Mouse (Mus musculus): ENCODE measurements around the gene Tbc1d22a. TPM values are rescaled to one million over a fixed set of nuclear protein-coding genes. Genes with fewer than 3 reads are reported as not detected.

Gene Tbc1d22a
- 10.8 and 11.7 TPM in 2 replicates for polyA plus RNA-seq (2014; fragmentation: Nextera tagmentation; extraction: Ambion mirVana)

DNA sequence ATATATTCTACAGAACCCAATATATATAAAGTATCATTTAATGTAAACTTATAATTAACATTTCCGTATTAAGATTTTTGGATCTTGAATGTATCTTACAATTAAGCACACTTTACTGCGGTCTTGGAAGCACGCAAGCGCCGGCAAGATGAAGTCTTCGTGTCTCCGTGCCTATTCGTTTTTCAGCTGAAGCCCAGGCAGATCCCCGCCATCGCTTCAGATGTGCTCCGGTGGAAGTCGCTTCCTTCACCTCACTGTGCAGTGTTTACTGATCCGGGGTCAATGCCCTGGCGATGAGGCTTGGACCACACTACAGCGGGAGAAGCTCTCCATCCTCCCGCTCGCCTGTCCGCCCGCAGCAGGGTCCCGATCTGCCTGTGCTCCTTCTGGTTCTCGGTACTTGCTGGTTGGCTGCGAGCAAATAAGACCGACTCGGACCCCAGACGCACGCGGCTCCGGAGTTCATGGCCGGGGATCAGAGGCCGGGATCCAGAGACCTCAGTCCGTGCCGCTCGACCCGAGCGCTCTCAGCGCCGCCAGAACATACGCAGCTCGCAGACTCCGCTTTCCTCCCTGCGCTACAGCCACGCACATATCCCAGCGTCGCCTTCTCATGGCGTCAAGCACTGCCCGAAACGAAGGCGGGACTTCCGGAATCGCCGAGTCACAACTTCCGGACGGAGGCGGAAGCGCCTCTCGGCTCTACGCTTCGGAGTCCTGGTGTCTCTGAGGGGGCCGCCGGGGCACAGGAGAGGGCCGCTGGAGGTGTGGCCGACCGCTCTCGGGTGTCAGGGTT is at the start of gene Tbc1d22a:
Gene Tbc1d22a (plus strand): TSS at position 707 of the 796 bp plus-strand sequence.
- Histone ChIP-seq H3K9me3 (ENCODE audit: control insufficient read depth, low read length) (no peaks in the 10 kb centered on the region), H3K36me3 (ENCODE audit: control insufficient read depth, insufficient read depth, low read length) (no peaks in the 10 kb centered on the region), H3K4me2 (peak within 1 kb of the TSS; percentile 90), H3K4me1 (replicated peaks; ENCODE audit: control insufficient read depth, insufficient read depth, low read length) (peaks cover 12% of the 10 kb centered on the region; the same call in 1 of the 2 replicates), H3K27me3 (replicated peaks; ENCODE audit: control insufficient read depth, insufficient read depth, low read length) (no peaks in the 10 kb centered on the region), H3K9ac (ENCODE audit: low read depth, low read length) (peak within 1 kb of the TSS; percentile 89), H3K4me3 (ENCODE audit: low read depth, low read length) (peak within 1 kb of the TSS; percentile 93), H3K27ac (ENCODE audit: low read depth, low read length) (peak within 1 kb of the TSS; percentile 87)
- DNase-seq (ENCODE audit: low spot score): peak; percentile 93
- ATAC-seq (replicated peaks; ENCODE audit: low FRiP score): peak; percentile 93
- WGBS: under 1% methylated on average over 64 of the region's 64 CpGs

GRCm38 (mm10) chr15:86164718-86165345 is 49.4 kb upstream of the Tbc1d22a start:
- H3K9ac ChIP-seq (ENCODE audit: low read depth, low read length): no peak overlapping the region
- H3K27me3 ChIP-seq (replicated peaks; ENCODE audit: control insufficient read depth, insufficient read depth, low read length): no peaks in the 10 kb centered on the region
- no peaks in the 10 kb centered on the region for H3K9me3 ChIP-seq (ENCODE audit: control insufficient read depth, low read length)
- H3K4me2 ChIP-seq: no peak overlapping the region
- DNase-seq (ENCODE audit: low spot score) (no peak), ATAC-seq (replicated peaks; ENCODE audit: low FRiP score) (no peak)
- 81% methylated on average over 21 of the region's 21 CpGs for WGBS
- H3K27ac ChIP-seq (ENCODE audit: low read depth, low read length): no peak overlapping the region
- H3K4me1 ChIP-seq (replicated peaks; ENCODE audit: control insufficient read depth, insufficient read depth, low read length): 0 out of 2 replicates have a peak, but pooled peaks cover 3% of the 10 kb centered on the region
- no peak overlapping the region for H3K4me3 ChIP-seq (ENCODE audit: low read depth, low read length)
- no peaks in the 10 kb centered on the region for H3K36me3 ChIP-seq (ENCODE audit: control insufficient read depth, insufficient read depth, low read length)

GRCm38 (mm10) chr15:86165811-86166590 is 48.3 kb upstream of the Tbc1d22a start:
- Histone ChIP-seq H3K27ac (ENCODE audit: low read depth, low read length) (no peak overlapping the region), H3K4me1 (replicated peaks; ENCODE audit: control insufficient read depth, insufficient read depth, low read length) (0 out of 2 replicates have a peak, but pooled peaks cover 2% of the 10 kb centered on the region), H3K9ac (ENCODE audit: low read depth, low read length) (no peak overlapping the region), H3K36me3 (ENCODE audit: control insufficient read depth, insufficient read depth, low read length) (no peaks in the 10 kb centered on the region), H3K4me3 (ENCODE audit: low read depth, low read length) (no peak overlapping the region), H3K4me2 (no peak overlapping the region), H3K27me3 (replicated peaks; ENCODE audit: control insufficient read depth, insufficient read depth, low read length) (no peaks in the 10 kb centered on the region), H3K9me3 (ENCODE audit: control insufficient read depth, low read length) (no peaks in the 10 kb centered on the region)
- DNase-seq (ENCODE audit: low spot score) (no peak), ATAC-seq (replicated peaks; ENCODE audit: low FRiP score) (no peak)
- WGBS: 83% methylated on average over 24 of the region's 24 CpGs

DNA sequence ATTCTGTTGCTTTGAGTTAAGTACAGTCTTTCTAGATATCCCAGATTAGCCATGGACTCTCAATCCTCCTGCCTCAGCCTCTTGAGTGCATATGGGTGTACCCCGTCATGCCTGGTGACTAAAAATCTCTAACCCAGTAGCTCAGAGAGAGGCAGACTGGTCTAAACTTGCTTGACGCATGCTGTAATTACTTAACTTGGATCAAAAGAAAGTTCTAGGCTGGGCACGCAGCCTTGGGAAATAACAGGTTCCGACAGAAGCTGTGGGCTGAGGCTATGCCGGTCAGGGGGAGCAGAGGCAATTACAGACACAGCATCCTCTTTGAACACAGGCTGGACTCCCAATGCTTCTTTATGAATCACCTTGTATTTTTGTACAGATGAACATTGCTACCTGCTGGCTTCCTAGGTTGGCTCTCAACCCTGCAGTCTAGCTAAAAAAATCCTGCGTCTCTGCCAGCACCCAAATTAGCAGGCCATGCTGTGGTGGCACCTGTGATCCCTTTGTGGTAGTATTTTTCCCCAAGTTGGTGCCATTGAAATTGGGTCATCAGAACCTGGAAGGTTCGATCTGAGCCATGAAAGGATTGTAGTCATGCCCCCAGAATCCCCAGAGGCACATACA is 47.1 kb upstream of the Tbc1d22a start:
- ATAC-seq (replicated peaks; ENCODE audit: low FRiP score): no peak
- 89% methylated on average over 7 of the region's 7 CpGs for WGBS
- no peak overlapping the region for H3K4me3 ChIP-seq (ENCODE audit: low read depth, low read length)

DNA sequence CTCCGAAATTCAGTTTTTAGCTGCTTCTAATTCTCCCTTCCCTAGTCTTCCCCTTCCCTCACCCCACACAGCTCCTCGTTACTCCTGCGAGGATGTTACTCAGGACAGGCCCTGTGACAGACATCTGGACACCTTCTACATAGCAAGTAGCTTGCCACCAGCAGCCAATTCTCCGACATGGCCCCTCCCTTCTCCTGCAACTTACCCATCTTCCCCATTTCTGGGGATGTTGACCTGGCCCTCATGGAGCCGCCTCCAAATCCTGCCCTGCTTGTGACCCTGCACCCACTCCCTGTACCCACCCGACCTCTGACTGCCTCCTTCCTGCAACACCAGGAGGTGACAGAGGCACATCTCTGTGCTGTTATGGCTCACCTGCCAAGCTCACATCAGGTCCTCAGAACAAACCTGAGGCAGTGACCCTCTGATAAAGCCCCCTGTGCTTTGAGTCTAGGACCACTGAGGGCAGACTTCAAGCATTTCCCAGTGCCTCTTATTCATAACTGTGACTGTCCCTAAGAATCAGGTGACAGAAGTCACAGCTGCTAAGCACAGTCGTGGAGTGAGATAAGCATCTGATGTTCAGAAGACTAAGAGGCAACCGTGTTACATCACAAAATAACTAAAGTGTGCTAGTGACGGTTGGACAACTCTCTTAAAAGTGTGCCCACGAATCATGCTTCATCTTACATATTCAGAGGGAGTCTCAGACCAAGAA is 46.3 kb upstream of the Tbc1d22a start:
- Histone ChIP-seq H3K9me3 (ENCODE audit: control insufficient read depth, low read length) (no peaks in the 10 kb centered on the region), H3K27ac (ENCODE audit: low read depth, low read length) (no peak overlapping the region), H3K36me3 (ENCODE audit: control insufficient read depth, insufficient read depth, low read length) (no peaks in the 10 kb centered on the region), H3K9ac (ENCODE audit: low read depth, low read length) (no peak overlapping the region), H3K27me3 (replicated peaks; ENCODE audit: control insufficient read depth, insufficient read depth, low read length) (no peaks in the 10 kb centered on the region), H3K4me2 (no peak overlapping the region), H3K4me1 (replicated peaks; ENCODE audit: control insufficient read depth, insufficient read depth, low read length) (0 out of 2 replicates have a peak, but pooled peaks cover 3% of the 10 kb centered on the region), H3K4me3 (ENCODE audit: low read depth, low read length) (no peak overlapping the region)
- 67% methylated on average over 10 of the region's 10 CpGs for WGBS
- ATAC-seq (replicated peaks; ENCODE audit: low FRiP score) (no peak), DNase-seq (ENCODE audit: low spot score) (no peak)

More for the DNA sequence above, 47.1 kb upstream of the Tbc1d22a start:
- Histone ChIP-seq H3K36me3 (ENCODE audit: control insufficient read depth, insufficient read depth, low read length) (no peaks in the 10 kb centered on the region), H3K4me2 (no peak overlapping the region), H3K27me3 (replicated peaks; ENCODE audit: control insufficient read depth, insufficient read depth, low read length) (no peaks in the 10 kb centered on the region), H3K4me1 (replicated peaks; ENCODE audit: control insufficient read depth, insufficient read depth, low read length) (no peaks in the 10 kb centered on the region), H3K9ac (ENCODE audit: low read depth, low read length) (no peak overlapping the region), H3K9me3 (ENCODE audit: control insufficient read depth, low read length) (no peaks in the 10 kb centered on the region), H3K27ac (ENCODE audit: low read depth, low read length) (no peak overlapping the region)
- no peak for DNase-seq (ENCODE audit: low spot score)

GRCm38 (mm10) chr15:86168505-86168867 is 45.8 kb upstream of the Tbc1d22a start:
- Histone ChIP-seq H3K36me3 (ENCODE audit: control insufficient read depth, insufficient read depth, low read length) (no peaks in the 10 kb centered on the region), H3K27me3 (replicated peaks; ENCODE audit: control insufficient read depth, insufficient read depth, low read length) (no peaks in the 10 kb centered on the region), H3K4me2 (no peak overlapping the region), H3K4me3 (ENCODE audit: low read depth, low read length) (no peak overlapping the region), H3K4me1 (replicated peaks; ENCODE audit: control insufficient read depth, insufficient read depth, low read length) (0 out of 2 replicates have a peak, but pooled peaks cover 3% of the 10 kb centered on the region), H3K9me3 (ENCODE audit: control insufficient read depth, low read length) (no peaks in the 10 kb centered on the region), H3K27ac (ENCODE audit: low read depth, low read length) (no peak overlapping the region), H3K9ac (ENCODE audit: low read depth, low read length) (no peak overlapping the region)
- WGBS: 55% methylated on average over 7 of the region's 7 CpGs
- no peak for ATAC-seq (replicated peaks; ENCODE audit: low FRiP score)
- DNase-seq (ENCODE audit: low spot score): no peak

DNA sequence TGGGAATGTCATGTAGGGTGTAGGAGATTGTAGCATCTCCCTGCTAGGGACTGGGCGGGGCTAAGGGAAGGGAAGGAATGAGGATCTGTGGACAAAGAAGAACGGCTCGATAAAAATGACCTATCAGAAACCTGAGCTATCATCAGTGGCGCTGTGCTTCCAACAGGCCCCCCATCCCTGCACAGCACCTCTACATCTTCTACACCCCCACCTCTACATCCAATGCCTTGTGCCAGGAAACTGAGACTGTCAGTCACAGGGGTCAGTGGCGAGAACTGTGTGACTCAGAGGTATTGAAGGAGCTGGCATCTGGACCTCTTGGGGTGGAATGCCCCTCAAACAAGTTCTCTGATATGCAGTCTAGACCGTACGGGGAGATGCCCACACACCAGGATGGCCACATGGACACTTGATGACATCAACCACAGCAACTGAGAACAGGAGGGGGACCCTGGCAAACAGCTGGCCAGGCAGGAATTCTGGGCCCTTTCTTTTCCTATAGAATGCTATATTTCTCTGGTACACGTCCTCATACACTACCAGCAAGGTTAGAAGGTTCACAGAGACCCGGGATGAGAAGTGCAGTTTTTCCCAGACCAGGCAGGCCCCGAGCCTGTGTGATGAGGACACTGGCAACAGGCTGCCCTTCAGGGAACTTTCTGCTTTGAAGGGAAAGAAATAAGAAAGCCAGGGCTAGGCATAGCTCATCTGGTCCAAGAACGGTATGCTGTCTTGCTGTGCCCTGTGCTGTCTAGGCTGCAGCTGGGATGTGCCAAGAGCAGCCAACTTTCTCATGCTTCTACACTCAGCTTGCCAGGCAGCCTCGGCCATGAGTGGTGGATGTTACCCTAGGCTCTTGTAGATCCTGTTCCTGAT is 45.1 kb upstream of the Tbc1d22a start:
- Histone ChIP-seq H3K9me3 (ENCODE audit: control insufficient read depth, low read length) (no peaks in the 10 kb centered on the region), H3K4me1 (replicated peaks; ENCODE audit: control insufficient read depth, insufficient read depth, low read length) (peaks cover 9% of the 10 kb centered on the region), H3K4me2 (no peak overlapping the region), H3K9ac (ENCODE audit: low read depth, low read length) (no peak overlapping the region), H3K36me3 (ENCODE audit: control insufficient read depth, insufficient read depth, low read length) (no peaks in the 10 kb centered on the region), H3K27me3 (replicated peaks; ENCODE audit: control insufficient read depth, insufficient read depth, low read length) (no peaks in the 10 kb centered on the region), H3K4me3 (ENCODE audit: low read depth, low read length) (no peak overlapping the region), H3K27ac (ENCODE audit: low read depth, low read length) (no peak overlapping the region)
- WGBS: 73% methylated on average over 12 of the region's 12 CpGs
- DNase-seq (ENCODE audit: low spot score) (no peak), ATAC-seq (replicated peaks; ENCODE audit: low FRiP score) (no peak)

Data from liver, embryonic 11.5 days (tissue).